ENCODE assay signal across 21 mouse cellular contexts in genomic region chr5:116489621-116490020, GRCm38 (mm10).
A peak's percentile ranks its signal among the peaks of the same experiment; 100 is the strongest.
DNase-seq lines count a peak whose midpoint lies in the region; ATAC-seq and TF ChIP-seq lines count a peak whose summit lies in the region.
"Had no signal": no experiment of that assay in that cellular context is flagged by ENCODE, and none has a peak within 500 bp of the region (broad histone marks: within the 10 kb centered on the region; RNA-seq: fewer than 3 reads in every experiment).

No protein-coding gene starts in this region.

- no peak overlapping the region for H3K4me2 ChIP-seq in forebrain, embryonic 14.5 days (ENCODE audit: low read length)
- H3K4me2 ChIP-seq in forebrain, embryonic 12.5 days, result no peak overlapping the region
- H3K4me2 ChIP-seq in kidney, embryonic 14.5 days (replicated peaks; ENCODE audit: low read depth, low read length), result no peak overlapping the region
- no peak overlapping the region for H3K4me2 ChIP-seq in lung, embryonic 15.5 days
- H3K4me2 ChIP-seq: embryonic facial prominence, embryonic 13.5 days; heart, embryonic 13.5 days; hindbrain, embryonic 12.5 days had no signal

- H3K27me3 ChIP-seq in forebrain, embryonic 14.5 days (replicated peaks; ENCODE audit: control insufficient read depth, insufficient read depth, low read length), result no peaks in the 10 kb centered on the region
- no peaks in the 10 kb centered on the region for H3K27me3 ChIP-seq in forebrain, embryonic 12.5 days
- no peaks in the 10 kb centered on the region for H3K27me3 ChIP-seq in kidney, embryonic 14.5 days (ENCODE audit: control insufficient read depth, insufficient read depth, low read length)
- no peaks in the 10 kb centered on the region for H3K27me3 ChIP-seq in lung, embryonic 15.5 days
- H3K27me3 ChIP-seq: embryonic facial prominence, embryonic 13.5 days; hindbrain, embryonic 12.5 days had no signal

- DNase-seq in forebrain, embryonic 14.5 days (ENCODE audit: low spot score), result no peak
- no peak for DNase-seq in kidney, postnatal 4 days
- no peak for DNase-seq in lung, adult 2 months
- no peak for DNase-seq in right cerebral cortex, postnatal 25 days
- DNase-seq: adrenal gland, postnatal 10 days; B cell, adult 2 months; cerebellum, adult 11-12 months; cerebellum, adult 9-10 months; cerebellum, postnatal 25 days; gastrocnemius, postnatal 36 days; heart, postnatal 36 days had no signal

- H3K4me1 ChIP-seq in forebrain, embryonic 14.5 days (ENCODE audit: control insufficient read depth, insufficient read depth, low read length), result peaks cover 11% of the 10 kb centered on the region
- peaks cover 49% of the 10 kb centered on the region for H3K4me1 ChIP-seq in forebrain, embryonic 12.5 days
- H3K4me1 ChIP-seq in kidney, embryonic 14.5 days (ENCODE audit: control insufficient read depth, insufficient read depth, low read length), result peaks cover 13% of the 10 kb centered on the region
- H3K4me1 ChIP-seq in lung, embryonic 15.5 days, result peaks cover 8% of the 10 kb centered on the region
- no peaks in the 10 kb centered on the region for H3K4me1 ChIP-seq in lung, adult 2 months (ENCODE audit: control insufficient read depth, insufficient read depth, low read length)

- TF ChIP-seq CTCF in lung, adult 2 months (IDR thresholded peaks at IDR 0.05; ENCODE audit: insufficient read depth, low read length), result no peak

- H3K9me3 ChIP-seq in forebrain, embryonic 14.5 days (replicated peaks; ENCODE audit: control insufficient read depth, low read length), result no peaks in the 10 kb centered on the region
- H3K9me3 ChIP-seq in forebrain, embryonic 12.5 days, result no peaks in the 10 kb centered on the region
- no peaks in the 10 kb centered on the region for H3K9me3 ChIP-seq in kidney, embryonic 14.5 days (ENCODE audit: control insufficient read depth, low read length)
- no peaks in the 10 kb centered on the region for H3K9me3 ChIP-seq in lung, embryonic 15.5 days
- H3K9me3 ChIP-seq: embryonic facial prominence, embryonic 13.5 days; heart, embryonic 13.5 days; hindbrain, embryonic 12.5 days had no signal

- no peak overlapping the region for H3K4me3 ChIP-seq in forebrain, embryonic 14.5 days (ENCODE audit: low read depth, low read length)
- H3K4me3 ChIP-seq in forebrain, embryonic 12.5 days (replicated peaks), result no peak overlapping the region
- no peak overlapping the region for H3K4me3 ChIP-seq in kidney, embryonic 14.5 days (ENCODE audit: low read length)
- no peak overlapping the region for H3K4me3 ChIP-seq in lung, embryonic 15.5 days
- H3K4me3 ChIP-seq in lung, adult 2 months (replicated peaks; ENCODE audit: extremely low read depth, low read depth, low read length), result no peak overlapping the region
- H3K4me3 ChIP-seq: embryonic facial prominence, embryonic 13.5 days; heart, embryonic 13.5 days; hindbrain, embryonic 12.5 days had no signal

- no peak for TF ChIP-seq POLR2A in lung, adult 2 months (IDR thresholded peaks at IDR 0.05; ENCODE audit: borderline replicate concordance, extremely low read depth, low read depth, low read length)

- WGBS in forebrain, embryonic 14.5 days, result 52% methylated on average over 8 of the region's 8 CpGs
- WGBS in forebrain, embryonic 12.5 days, result 55% methylated on average over 8 of the region's 8 CpGs
- WGBS in kidney, embryonic 14.5 days, result 56% methylated on average over 8 of the region's 8 CpGs
- WGBS in lung, embryonic 15.5 days, result 44% methylated on average over 8 of the region's 8 CpGs
- WGBS in lung, adult 2 months, result 62% methylated on average over 8 of the region's 8 CpGs

- H3K9ac ChIP-seq in forebrain, embryonic 14.5 days (ENCODE audit: low read length), result no peak overlapping the region
- no peak overlapping the region for H3K9ac ChIP-seq in forebrain, embryonic 12.5 days
- H3K9ac ChIP-seq in kidney, embryonic 14.5 days (ENCODE audit: low read depth, low read length), result no peak overlapping the region
- H3K9ac ChIP-seq in lung, embryonic 15.5 days, result no peak overlapping the region
- H3K9ac ChIP-seq: embryonic facial prominence, embryonic 13.5 days; heart, embryonic 13.5 days; hindbrain, embryonic 12.5 days had no signal

- no peaks in the 10 kb centered on the region for H3K36me3 ChIP-seq in forebrain, embryonic 14.5 days (ENCODE audit: control insufficient read depth, insufficient read depth, low read length)
- no peaks in the 10 kb centered on the region for H3K36me3 ChIP-seq in forebrain, embryonic 12.5 days (replicated peaks)
- no peaks in the 10 kb centered on the region for H3K36me3 ChIP-seq in kidney, embryonic 14.5 days (ENCODE audit: control insufficient read depth, insufficient read depth, low read length)
- no peaks in the 10 kb centered on the region for H3K36me3 ChIP-seq in lung, embryonic 15.5 days
- H3K36me3 ChIP-seq: embryonic facial prominence, embryonic 13.5 days; heart, embryonic 13.5 days; hindbrain, embryonic 12.5 days had no signal

- ATAC-seq in forebrain, embryonic 14.5 days, result peak; percentile 47; the same call in 1 of the 2 replicates
- ATAC-seq in forebrain, embryonic 12.5 days (ENCODE audit: low FRiP score), result no peak
- ATAC-seq in kidney, embryonic 14.5 days (ENCODE audit: low FRiP score, low TSS enrichment), result 0 out of 2 replicates have a peak, but pooled peaks have one; percentile 14
- ATAC-seq in lung, embryonic 15.5 days (ENCODE audit: borderline replicate concordance, extremely low read depth, low FRiP score, low TSS enrichment), result peak; percentile 37; the same call in 1 of the 2 replicates
- ATAC-seq in common myeloid progenitor, adult 5-6 weeks (replicated peaks; ENCODE audit: low read depth, poor library complexity, severe bottlenecking), result 0 out of 2 replicates have a peak, but pooled peaks have one; percentile 22
- ATAC-seq: CD4-positive, CD25-positive, alpha-beta regulatory T cell, adult 4 months; hindbrain, postnatal 0 days; Patski had no signal

- no peak overlapping the region for H3K27ac ChIP-seq in forebrain, embryonic 14.5 days (ENCODE audit: low read depth, low read length)
- H3K27ac ChIP-seq in forebrain, embryonic 12.5 days, result no peak overlapping the region
- no peak overlapping the region for H3K27ac ChIP-seq in kidney, embryonic 14.5 days (ENCODE audit: low read depth, low read length)
- H3K27ac ChIP-seq in lung, embryonic 15.5 days, result no peak overlapping the region
- H3K27ac ChIP-seq: embryonic facial prominence, embryonic 13.5 days; hindbrain, embryonic 12.5 days; hindbrain, postnatal 0 days had no signal
